Mouse (Mus musculus) midbrain, postnatal 0 days (tissue): ENCODE results near the gene Dscaml1. TPM values are rescaled to one million over a fixed set of nuclear protein-coding genes. Genes with fewer than 3 reads are reported as not detected.

Experiments
- ATAC-seq: fragments of 200-750 bp; cut with Nextera tagmentation; 2 replicates; pipeline ENCODE4 v1.8.0; 2017; ENCODE audit warnings: moderate number of reproducible peaks, mild to moderate bottlenecking, moderate TSS enrichment, moderate library complexity; ENCODE audit not compliant: low FRiP score
- DNase-seq: peaks from one replicate; pipeline ENCODE4 v3.0.0-alpha.2; 2015; ENCODE audit warnings: low spot score
- H3K27ac ChIP-seq: fragments of 300-500 bp; sonication (generic); 2 replicates; pipeline ENCODE4 v1.5.1; 2014; ENCODE audit warnings: low read depth, mild to moderate bottlenecking, low read length, mixed read lengths
- H3K27me3 ChIP-seq: fragments of 300-500 bp; sonication (generic); 2 replicates; pipeline ENCODE4 v1.6.1; 2014; ENCODE audit warnings: low read length, control low read depth, mixed read lengths; ENCODE audit not compliant: insufficient read depth
- H3K36me3 ChIP-seq: fragments of 300-500 bp; sonication (generic); 2 replicates; pipeline ENCODE4 v1.6.1; 2014; ENCODE audit warnings: low read length, control low read depth, mixed read lengths; ENCODE audit not compliant: insufficient read depth
- H3K4me1 ChIP-seq: fragments of 300-500 bp; sonication (generic); 2 replicates; pipeline ENCODE4 v1.6.1; 2014; ENCODE audit warnings: mild to moderate bottlenecking, control low read depth, antibody characterized with exemption, low read length, mixed read lengths; ENCODE audit not compliant: insufficient read depth
- H3K4me2 ChIP-seq: fragments of 300-500 bp; sonication (generic); 2 replicates; pipeline ENCODE4 v1.6.1; 2014; ENCODE audit warnings: low read depth, mild to moderate bottlenecking, low read length, mixed read lengths; ENCODE audit not compliant: poor library complexity, severe bottlenecking
- H3K4me3 ChIP-seq: fragments of 300-500 bp; sonication (generic); 2 replicates; pipeline ENCODE4 v1.5.1; 2014; ENCODE audit warnings: low read depth, mild to moderate bottlenecking, low read length, moderate library complexity
- H3K9ac ChIP-seq: fragments of 300-500 bp; sonication (generic); replicated peaks from 2 replicates; pipeline ENCODE4 v1.6.1; 2014; ENCODE audit warnings: mild to moderate bottlenecking, low read length, moderate library complexity, mixed read lengths; ENCODE audit not compliant: poor library complexity, severe bottlenecking
- H3K9me3 ChIP-seq: fragments of 300-500 bp; sonication (generic); 2 replicates; pipeline ENCODE4 v1.6.1; 2016; ENCODE audit warnings: low read length, control low read depth
- CTCF ChIP-seq: IDR thresholded peaks from 2 replicates; pipeline ENCODE4 v1.5.1; 2016; ENCODE audit warnings: antibody characterized with exemption, mild to moderate bottlenecking
- WGBS: fragments of 180-500 bp; shearing (Covaris S2); extraction: QIAGEN DNeasy Blood & Tissue Kit; methylation state at CpG from one replicate; pipeline ENCODE4 v1.1.7; 2014; 5-methylcytosine and 5-hydroxymethylcytosine counted together
- polyA plus RNA-seq: library from polyadenylated mRNA; unstranded; fragments of >200 nt; fragmentation: Nextera tagmentation; extraction: Ambion mirVana; gene quantifications from 2 replicates; pipeline ENCODE4 v1.2.1, GENCODE M21; 2015
- total RNA-seq: library from RNA; depleted of rRNA; stranded (reverse); fragments of >200 nt; gene quantifications from 2 replicates; pipeline ENCODE4 v1.2.3, GENCODE M21; 2014

The Dscaml1 gene
- total and polyA plus RNA-seq, 2 experiments from 2014 or later, result 14.6 to 42.1 TPM

DNA sequence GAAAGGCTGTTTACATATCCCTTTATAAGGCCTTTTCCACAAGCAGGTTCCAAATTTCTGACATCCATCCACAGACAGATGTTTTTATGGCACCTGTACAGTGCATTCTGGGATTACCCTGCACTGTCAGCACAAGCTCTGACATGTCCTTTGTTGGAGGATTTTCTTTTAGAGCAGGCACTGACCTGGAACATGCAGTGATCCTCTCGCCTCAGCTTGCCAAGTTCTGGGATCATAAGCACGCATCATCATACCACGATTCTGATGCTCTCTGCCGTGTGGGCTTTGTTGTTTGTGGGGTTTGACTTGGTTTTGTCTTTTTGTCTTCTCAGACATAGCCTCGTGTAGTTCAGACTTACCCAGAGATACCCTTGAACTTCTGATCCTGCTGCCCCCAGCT, 236.0 kb downstream of the Dscaml1 start:
- TF ChIP-seq CTCF, result no peak

DNA sequence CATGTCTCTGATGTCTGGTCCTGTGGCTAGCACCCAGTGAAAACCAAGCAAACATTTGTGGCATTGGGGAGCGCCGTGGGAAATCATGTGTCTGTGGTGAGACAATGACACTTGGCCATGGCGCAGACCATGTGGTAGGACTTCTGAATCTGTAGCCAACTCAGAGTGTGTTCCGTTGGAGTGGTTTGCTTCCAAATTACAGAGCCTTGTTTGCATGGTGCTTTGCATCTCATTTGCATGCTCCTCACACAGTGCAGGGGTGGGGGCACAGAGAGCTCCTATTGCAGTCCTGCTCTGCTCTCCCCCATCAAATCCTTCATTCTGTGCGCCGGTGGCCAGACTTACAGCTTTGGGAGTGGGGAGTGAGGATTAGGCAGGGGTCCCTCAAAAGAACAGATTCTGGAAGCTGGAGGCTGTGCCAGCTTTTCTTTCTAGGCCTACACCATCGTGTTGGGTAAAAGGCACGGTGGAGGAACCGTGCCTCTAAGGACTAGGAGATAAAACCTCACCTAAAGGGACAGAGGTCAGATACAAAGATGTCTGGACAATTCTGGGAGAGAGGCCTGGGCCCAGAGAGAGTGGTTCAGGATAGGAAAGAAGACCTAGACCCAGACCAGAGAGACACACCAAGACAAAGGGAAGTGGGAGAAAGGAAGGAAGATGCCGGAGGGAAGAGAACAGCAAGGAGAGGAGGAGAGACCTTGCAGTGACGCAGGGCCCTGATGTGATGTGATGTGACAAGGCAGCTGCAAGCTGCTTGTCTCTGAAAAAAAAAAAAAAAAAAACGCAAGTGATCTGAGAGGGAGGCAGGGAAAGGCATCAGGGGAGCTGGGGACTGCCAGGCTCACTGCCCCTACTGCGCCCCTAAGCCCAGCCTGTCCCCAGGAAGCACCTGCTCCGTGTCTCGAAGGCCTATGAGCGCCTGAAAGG, 237.2 kb downstream of the Dscaml1 start:
- Histone ChIP-seq H3K9me3 (no peaks in the 10 kb centered on the region), H3K4me3 (no peak overlapping the region), H3K36me3 (no peaks in the 10 kb centered on the region; the same call in 1 of the 2 replicates), H3K27ac (peak overlapping the region; percentile 75), H3K27me3 (no peaks in the 10 kb centered on the region), H3K4me2 (no peak overlapping the region), H3K4me1 (peaks cover 14% of the 10 kb centered on the region), H3K9ac (peak overlapping the region; percentile 19; the same call in 1 of the 2 replicates)
- 23% methylated on average over 15 of the region's 16 CpGs for WGBS
- DNase-seq (peak; percentile 94), ATAC-seq (peak; percentile 78)
- no peak for TF ChIP-seq CTCF

More for the DNA sequence above, 236.0 kb downstream of the Dscaml1 start:
- no peak overlapping the region for H3K4me3 ChIP-seq
- H3K27me3 ChIP-seq, result no peaks in the 10 kb centered on the region
- H3K9me3 ChIP-seq, result no peaks in the 10 kb centered on the region
- DNase-seq, result peak; percentile 28
- H3K36me3 ChIP-seq, result no peaks in the 10 kb centered on the region; the same call in 1 of the 2 replicates
- H3K4me2 ChIP-seq, result no peak overlapping the region
- peaks cover 21% of the 10 kb centered on the region for H3K4me1 ChIP-seq
- no peak overlapping the region for H3K9ac ChIP-seq
- peak overlapping the region; percentile 75 for H3K27ac ChIP-seq
- 38% methylated on average over 5 of the region's 5 CpGs for WGBS
- no peak for ATAC-seq

DNA sequence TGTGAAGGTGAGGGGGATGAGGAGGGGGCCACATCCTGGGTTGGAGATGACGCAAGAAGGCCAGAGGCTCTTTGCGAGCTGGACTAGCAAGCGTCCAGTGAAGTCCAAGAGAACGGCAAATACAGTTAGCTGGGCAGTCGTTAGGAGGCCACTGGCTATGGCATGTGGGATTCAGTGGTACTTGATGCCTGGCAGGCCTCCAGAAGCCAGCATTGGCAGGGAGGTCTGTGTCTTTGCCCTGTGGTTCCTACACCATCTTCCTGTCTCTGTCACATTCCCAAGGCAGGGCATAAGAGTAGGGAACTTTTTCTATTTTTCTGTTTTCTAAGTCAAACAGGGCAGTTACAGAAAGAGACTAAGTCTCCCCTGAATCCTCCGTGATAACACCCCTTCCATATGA, 237.9 kb downstream of the Dscaml1 start:
- Histone ChIP-seq H3K9ac (no peak overlapping the region), H3K4me1 (peaks cover 14% of the 10 kb centered on the region), H3K27me3 (no peaks in the 10 kb centered on the region), H3K36me3 (no peaks in the 10 kb centered on the region; the same call in 1 of the 2 replicates), H3K27ac (peak overlapping the region; percentile 75), H3K4me3 (no peak overlapping the region), H3K9me3 (no peaks in the 10 kb centered on the region), H3K4me2 (no peak overlapping the region)
- peak; percentile 64 for DNase-seq
- 24% methylated on average over 6 of the region's 6 CpGs for WGBS
- no peak for TF ChIP-seq CTCF
- no peak for ATAC-seq

DNA sequence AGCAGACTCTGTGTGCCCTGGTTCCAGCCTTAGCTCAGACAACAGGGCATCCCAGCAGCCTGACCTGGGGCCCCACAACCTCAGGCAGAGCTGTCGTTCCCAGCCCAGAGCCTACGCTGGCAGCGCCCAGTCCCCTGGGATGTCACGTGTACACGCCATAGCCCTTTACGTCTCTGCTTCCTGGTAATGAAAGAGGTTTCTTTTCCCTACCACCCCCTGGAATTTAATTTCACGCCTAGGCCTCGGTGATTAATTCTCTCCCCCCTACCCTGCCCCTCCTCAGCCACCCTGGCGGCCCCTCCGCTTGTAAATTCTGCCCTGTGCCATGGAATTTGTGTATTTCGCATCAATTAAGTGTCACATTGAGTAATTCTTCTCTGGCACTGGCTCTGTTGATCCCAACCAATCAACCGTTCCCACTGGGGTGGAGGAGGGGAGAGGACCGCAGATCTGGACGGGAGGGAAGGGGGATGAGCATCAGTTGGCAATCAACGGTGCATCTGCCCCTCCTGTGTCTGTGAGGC, 238.5 kb downstream of the Dscaml1 start:
- no peaks in the 10 kb centered on the region for H3K9me3 ChIP-seq
- no peak overlapping the region for H3K9ac ChIP-seq
- peak overlapping the region; percentile 75 for H3K27ac ChIP-seq
- H3K4me2 ChIP-seq, result no peak overlapping the region
- ATAC-seq, result 0 out of 2 replicates have a peak, but pooled peaks have one; percentile 31
- no peaks in the 10 kb centered on the region; the same call in 1 of the 2 replicates for H3K36me3 ChIP-seq
- no peak overlapping the region for H3K4me3 ChIP-seq
- 19% methylated on average over 15 of the region's 15 CpGs for WGBS
- TF ChIP-seq CTCF, result no peak
- peaks cover 14% of the 10 kb centered on the region for H3K4me1 ChIP-seq
- DNase-seq, result peak; percentile 91
- no peaks in the 10 kb centered on the region for H3K27me3 ChIP-seq

DNA sequence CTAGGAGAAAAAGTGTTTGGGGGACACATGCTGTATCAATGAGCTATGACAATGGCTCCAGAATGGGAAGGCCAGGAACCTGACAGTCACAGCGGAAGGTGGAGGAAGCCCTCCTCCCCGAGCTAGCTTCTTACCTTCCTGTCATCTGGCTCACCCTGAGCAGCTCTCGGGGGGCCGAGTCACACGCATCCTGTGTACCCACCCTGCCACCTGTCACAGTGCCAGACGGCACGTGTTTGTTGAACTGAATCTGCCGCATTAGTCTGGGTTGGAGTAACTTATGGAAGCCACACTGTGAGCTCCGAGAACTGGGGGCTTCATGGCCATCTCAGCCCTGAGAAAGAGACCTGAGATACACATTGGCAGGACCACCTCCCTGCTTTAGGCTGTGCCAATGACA, 249.5 kb downstream of the Dscaml1 start:
- no peak overlapping the region for H3K4me2 ChIP-seq
- H3K36me3 ChIP-seq, result 0 out of 2 replicates have a peak, but pooled peaks cover 3% of the 10 kb centered on the region
- no peaks in the 10 kb centered on the region for H3K9me3 ChIP-seq
- H3K27ac ChIP-seq, result peak overlapping the region; percentile 77
- H3K4me1 ChIP-seq, result peaks cover 19% of the 10 kb centered on the region
- WGBS, result 56% methylated on average over 9 of the region's 9 CpGs
- H3K4me3 ChIP-seq, result no peak overlapping the region
- no peaks in the 10 kb centered on the region for H3K27me3 ChIP-seq
- DNase-seq (peak; percentile 32), ATAC-seq (no peak)
- no peak for TF ChIP-seq CTCF
- H3K9ac ChIP-seq, result no peak overlapping the region

DNA sequence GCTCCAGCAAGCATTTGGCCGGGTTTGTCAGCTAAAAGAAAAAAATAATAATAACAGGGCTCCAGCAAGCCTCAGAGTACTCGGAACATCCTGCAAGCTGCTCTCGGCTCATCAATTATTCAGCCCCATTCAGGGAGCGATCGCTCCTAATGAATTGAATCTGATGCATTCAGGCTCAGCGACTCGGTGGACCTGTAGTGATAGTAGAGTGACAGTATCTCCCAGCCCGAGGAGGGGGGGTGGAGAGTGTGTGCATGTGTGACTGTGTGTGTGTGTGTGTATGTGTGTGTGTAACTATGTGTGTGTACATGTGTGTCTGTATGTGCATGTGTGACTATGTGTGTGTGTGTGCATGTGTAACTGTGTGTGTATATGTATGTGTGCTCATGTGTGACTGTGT, 250.2 kb downstream of the Dscaml1 start:
- H3K4me2 ChIP-seq, result no peak overlapping the region

More for the DNA sequence above, 250.2 kb downstream of the Dscaml1 start:
- H3K4me3 ChIP-seq, result no peak overlapping the region
- TF ChIP-seq CTCF, result no peak
- H3K27me3 ChIP-seq, result no peaks in the 10 kb centered on the region
- peaks cover 19% of the 10 kb centered on the region for H3K4me1 ChIP-seq
- DNase-seq, result peak; percentile 80
- no peaks in the 10 kb centered on the region for H3K9me3 ChIP-seq
- no peak overlapping the region for H3K9ac ChIP-seq
- 10% methylated on average over 8 of the region's 8 CpGs for WGBS
- ATAC-seq, result peak; percentile 67; the same call in 1 of the 2 replicates
- peak overlapping the region; percentile 77 for H3K27ac ChIP-seq
- 0 out of 2 replicates have a peak, but pooled peaks cover 3% of the 10 kb centered on the region for H3K36me3 ChIP-seq
